Mouse (Mus musculus) stomach, postnatal 0 days (tissue): ENCODE measurements around the gene Myo6.

Experiments
- CTCF ChIP-seq: IDR thresholded peaks from 2 replicates; pipeline ENCODE4 v1.5.1; 2016; ENCODE audit warnings: antibody characterized with exemption, low read depth, mild to moderate bottlenecking, moderate library complexity
- EP300 ChIP-seq: optimal IDR thresholded peaks from 2 replicates; pipeline ENCODE3; 2016; ENCODE audit warnings: antibody characterized with exemption

GRCm38 (mm10) chr9:80277157-80277556 is 112.3 kb downstream of the Myo6 start:
- TF ChIP-seq CTCF (0 out of 2 replicates have a peak, but pooled peaks have one; percentile 6), EP300 (no peak)
